Mouse (Mus musculus) hindbrain, embryonic 16.5 days (tissue): ENCODE data around the gene Mipep. TPM values are rescaled to one million over a fixed set of nuclear protein-coding genes. Genes with fewer than 3 reads are reported as not detected.

Experiments used
- ATAC-seq: fragments of 200-750 bp; cut with Nextera tagmentation; 2 replicates; pipeline ENCODE4 v1.8.0; 2017; ENCODE audit warnings: moderate TSS enrichment, moderate library complexity
- H3K27ac ChIP-seq: fragments of 300-500 bp; sonication (generic); 2 replicates; pipeline ENCODE4 v1.5.1; 2014; ENCODE audit warnings: low read depth, mild to moderate bottlenecking, control low read depth, low read length, moderate library complexity
- H3K27me3 ChIP-seq: fragments of 300-500 bp; sonication (generic); replicated peaks from 2 replicates; pipeline ENCODE4 v1.6.1; 2014; ENCODE audit warnings: low read length; ENCODE audit not compliant: control insufficient read depth, insufficient read depth
- H3K36me3 ChIP-seq: fragments of 300-500 bp; sonication (generic); 2 replicates; pipeline ENCODE4 v1.6.1; 2014; ENCODE audit warnings: mild to moderate bottlenecking, low read length, moderate library complexity, mixed read lengths; ENCODE audit not compliant: control insufficient read depth, insufficient read depth
- H3K4me1 ChIP-seq: fragments of 300-500 bp; sonication (generic); 2 replicates; pipeline ENCODE4 v1.6.1; 2014; ENCODE audit warnings: low read depth, low read length; ENCODE audit not compliant: control insufficient read depth, insufficient read depth
- H3K4me2 ChIP-seq: fragments of 300-500 bp; sonication (generic); 2 replicates; pipeline ENCODE4 v1.6.1; 2014; ENCODE audit warnings: mild to moderate bottlenecking, low read length, control low read depth, moderate library complexity
- H3K4me3 ChIP-seq: fragments of 300-500 bp; sonication (generic); 2 replicates; pipeline ENCODE4 v1.5.1; 2014; ENCODE audit warnings: mild to moderate bottlenecking, low read length, control low read depth, moderate library complexity
- H3K9ac ChIP-seq: fragments of 300-500 bp; sonication (generic); 2 replicates; pipeline ENCODE4 v1.6.1; 2014; ENCODE audit warnings: low read depth, mild to moderate bottlenecking, control low read depth, low read length, moderate library complexity
- H3K9me3 ChIP-seq: fragments of 300-500 bp; sonication (generic); 2 replicates; pipeline ENCODE4 v1.6.1; 2014; ENCODE audit warnings: mild to moderate bottlenecking, low read length, moderate library complexity; ENCODE audit not compliant: control insufficient read depth
- WGBS: fragments of 180-500 bp; shearing (Covaris S2); extraction: QIAGEN DNeasy Blood & Tissue Kit; methylation state at CpG from one replicate; pipeline ENCODE4 v1.1.7; 2014; 5-methylcytosine and 5-hydroxymethylcytosine counted together
- polyA plus RNA-seq: library from polyadenylated mRNA; unstranded; fragments of >200 nt; fragmentation: Nextera tagmentation; extraction: Ambion mirVana; gene quantifications from 2 replicates; pipeline ENCODE4 v1.2.1, GENCODE M21; 2015

Gene Mipep
- polyA plus RNA-seq, 1 experiment from 2014 or later: 20.8 TPM

GRCm38 (mm10) chr14:60863396-60863795, 79.0 kb downstream of the Mipep start:
- H3K36me3 ChIP-seq: no peaks in the 10 kb centered on the region
- no peaks in the 10 kb centered on the region for H3K9me3 ChIP-seq
- H3K27ac ChIP-seq: no peak overlapping the region
- 81% methylated on average over 3 of the region's 3 CpGs for WGBS
- H3K9ac ChIP-seq: no peak overlapping the region
- H3K4me2 ChIP-seq: no peak overlapping the region
- H3K4me3 ChIP-seq: no peak overlapping the region
- no peak for ATAC-seq
- H3K4me1 ChIP-seq: no peaks in the 10 kb centered on the region
- no peaks in the 10 kb centered on the region for H3K27me3 ChIP-seq

GRCm38 (mm10) chr14:60866399-60866798, 82.0 kb downstream of the Mipep start:
- Histone ChIP-seq H3K4me3 (no peak overlapping the region), H3K27me3 (no peaks in the 10 kb centered on the region), H3K4me2 (no peak overlapping the region), H3K36me3 (no peaks in the 10 kb centered on the region), H3K4me1 (no peaks in the 10 kb centered on the region), H3K9me3 (no peaks in the 10 kb centered on the region), H3K9ac (no peak overlapping the region), H3K27ac (no peak overlapping the region)
- 88% methylated on average over 11 of the region's 11 CpGs for WGBS
- ATAC-seq: no peak

DNA sequence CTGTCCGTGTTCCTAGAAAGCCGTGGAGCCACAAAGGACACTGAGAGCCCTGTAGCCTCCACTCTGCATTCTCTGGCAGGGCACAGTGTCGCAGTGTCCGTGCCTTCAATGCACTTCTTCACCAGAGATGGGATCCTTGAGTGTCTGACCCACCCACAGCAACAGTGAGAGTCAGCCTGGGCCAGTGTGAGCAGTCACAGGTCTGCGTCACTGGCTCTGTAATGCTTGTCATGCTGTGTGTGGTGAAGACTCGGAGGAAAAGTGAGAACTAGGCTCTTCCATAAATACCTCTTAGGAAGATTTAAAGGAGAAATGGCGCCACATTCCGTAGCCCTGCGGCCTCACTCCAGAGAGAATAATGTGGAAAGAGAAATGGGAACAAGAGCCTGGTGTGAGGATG, 84.0 kb downstream of the Mipep start:
- Histone ChIP-seq H3K27ac (no peak overlapping the region), H3K4me3 (no peak overlapping the region), H3K4me2 (no peak overlapping the region), H3K4me1 (no peaks in the 10 kb centered on the region), H3K9me3 (no peaks in the 10 kb centered on the region), H3K9ac (no peak overlapping the region), H3K36me3 (no peaks in the 10 kb centered on the region), H3K27me3 (no peaks in the 10 kb centered on the region)
- WGBS: 56% methylated on average over 9 of the region's 9 CpGs
- ATAC-seq: no peak

DNA sequence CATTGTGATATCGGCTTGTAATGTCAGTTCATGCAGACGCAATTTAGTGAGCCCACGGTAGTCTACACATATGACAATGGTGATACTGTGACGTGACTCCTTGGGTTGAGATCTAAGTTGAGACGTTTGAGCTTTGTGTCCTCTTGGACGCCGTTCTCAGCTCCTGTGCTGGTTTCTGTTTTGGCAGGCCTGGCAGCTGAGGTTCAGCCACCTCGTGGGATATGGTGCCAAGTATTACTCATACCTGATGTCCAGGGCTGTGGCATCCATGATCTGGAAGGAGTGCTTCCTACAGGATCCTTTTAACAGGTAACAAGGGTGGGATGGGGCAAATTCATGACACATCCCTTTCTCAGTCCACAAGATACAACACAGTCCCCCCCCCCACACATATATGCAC, 87.5 kb downstream of the Mipep start:
- no peaks in the 10 kb centered on the region for H3K36me3 ChIP-seq
- no peak overlapping the region for H3K4me2 ChIP-seq
- ATAC-seq: no peak
- WGBS: 94% methylated on average over 8 of the region's 8 CpGs
- no peak overlapping the region for H3K9ac ChIP-seq
- H3K4me1 ChIP-seq: no peaks in the 10 kb centered on the region
- no peak overlapping the region for H3K27ac ChIP-seq
- H3K4me3 ChIP-seq: no peak overlapping the region
- H3K9me3 ChIP-seq: no peaks in the 10 kb centered on the region
- H3K27me3 ChIP-seq: no peaks in the 10 kb centered on the region

GRCm38 (mm10) chr14:60882106-60882505, 97.7 kb downstream of the Mipep start:
- Histone ChIP-seq H3K4me1 (no peaks in the 10 kb centered on the region), H3K36me3 (no peaks in the 10 kb centered on the region), H3K27ac (no peak overlapping the region), H3K4me2 (no peak overlapping the region), H3K9me3 (no peaks in the 10 kb centered on the region), H3K4me3 (no peak overlapping the region), H3K27me3 (no peaks in the 10 kb centered on the region), H3K9ac (no peak overlapping the region)
- ATAC-seq: no peak
- 90% methylated on average over 5 of the region's 5 CpGs for WGBS

DNA sequence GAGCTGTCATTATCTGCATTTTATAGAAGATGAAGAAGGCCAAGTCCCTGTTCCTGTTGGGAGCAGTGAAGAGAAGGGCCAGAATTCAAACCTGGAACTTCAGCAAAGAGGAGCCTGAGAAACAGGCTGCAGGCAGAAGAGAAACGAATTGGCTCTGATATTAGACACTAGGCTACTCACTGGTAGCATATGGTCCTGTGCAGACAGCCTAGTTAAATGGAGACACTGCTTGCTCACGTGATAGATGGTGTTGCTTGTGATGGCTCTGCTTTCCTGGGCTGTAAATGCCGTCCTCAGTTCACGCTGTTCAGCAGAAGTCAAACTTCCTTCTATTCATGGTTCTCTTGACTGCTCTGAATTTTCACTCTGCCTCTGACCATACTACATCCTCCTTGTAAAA, 98.3 kb downstream of the Mipep start:
- WGBS: 85% methylated on average over 4 of the region's 4 CpGs
- H3K4me2 ChIP-seq: no peak overlapping the region
- no peaks in the 10 kb centered on the region for H3K9me3 ChIP-seq
- no peaks in the 10 kb centered on the region for H3K27me3 ChIP-seq
- H3K9ac ChIP-seq: no peak overlapping the region
- H3K4me1 ChIP-seq: no peaks in the 10 kb centered on the region
- H3K4me3 ChIP-seq: no peak overlapping the region
- H3K27ac ChIP-seq: no peak overlapping the region
- ATAC-seq: no peak
- no peaks in the 10 kb centered on the region for H3K36me3 ChIP-seq

- no peaks in the 10 kb centered on the region for H3K27me3 ChIP-seq
- no peaks in the 10 kb centered on the region for H3K36me3 ChIP-seq
- no peak overlapping the region for H3K9ac ChIP-seq
- no peak overlapping the region for H3K4me3 ChIP-seq
- 0 out of 2 replicates have a peak, but pooled peaks cover 2% of the 10 kb centered on the region for H3K9me3 ChIP-seq
- H3K27ac ChIP-seq: no peak overlapping the region
- ATAC-seq: no peak
- H3K4me2 ChIP-seq: no peak overlapping the region
- WGBS: 45% methylated on average over 6 of the region's 6 CpGs
- H3K4me1 ChIP-seq: no peaks in the 10 kb centered on the region
Observed at GRCm38 (mm10) chr14:60885361-60885950, 101.1 kb downstream of the Mipep start.

DNA sequence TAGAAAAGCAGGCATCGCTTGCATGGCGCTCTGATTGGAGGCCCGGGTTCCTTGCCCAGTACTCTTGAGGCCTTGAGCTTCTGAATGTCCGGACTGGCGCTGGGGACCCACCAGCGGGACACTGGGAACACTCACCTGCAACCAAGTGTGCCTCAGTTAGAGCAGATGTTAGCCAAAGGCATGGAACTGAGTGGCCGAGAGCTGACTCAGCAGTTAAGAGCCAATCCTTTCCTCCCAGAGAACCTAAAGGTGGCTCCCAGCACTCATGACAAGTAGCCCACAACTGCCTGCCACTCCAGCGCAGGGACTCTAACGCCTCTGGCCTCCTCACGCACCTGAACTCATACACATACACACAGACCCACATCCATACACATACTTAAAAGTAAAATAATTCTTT, 109.5 kb downstream of the Mipep start:
- no peak overlapping the region for H3K4me2 ChIP-seq
- no peaks in the 10 kb centered on the region for H3K27me3 ChIP-seq
- no peak overlapping the region for H3K9ac ChIP-seq
- no peaks in the 10 kb centered on the region for H3K4me1 ChIP-seq
- H3K4me3 ChIP-seq: no peak overlapping the region
- WGBS: 95% methylated on average over 10 of the region's 10 CpGs
- no peaks in the 10 kb centered on the region for H3K36me3 ChIP-seq
- no peak for ATAC-seq
- no peaks in the 10 kb centered on the region for H3K9me3 ChIP-seq
- H3K27ac ChIP-seq: no peak overlapping the region

DNA sequence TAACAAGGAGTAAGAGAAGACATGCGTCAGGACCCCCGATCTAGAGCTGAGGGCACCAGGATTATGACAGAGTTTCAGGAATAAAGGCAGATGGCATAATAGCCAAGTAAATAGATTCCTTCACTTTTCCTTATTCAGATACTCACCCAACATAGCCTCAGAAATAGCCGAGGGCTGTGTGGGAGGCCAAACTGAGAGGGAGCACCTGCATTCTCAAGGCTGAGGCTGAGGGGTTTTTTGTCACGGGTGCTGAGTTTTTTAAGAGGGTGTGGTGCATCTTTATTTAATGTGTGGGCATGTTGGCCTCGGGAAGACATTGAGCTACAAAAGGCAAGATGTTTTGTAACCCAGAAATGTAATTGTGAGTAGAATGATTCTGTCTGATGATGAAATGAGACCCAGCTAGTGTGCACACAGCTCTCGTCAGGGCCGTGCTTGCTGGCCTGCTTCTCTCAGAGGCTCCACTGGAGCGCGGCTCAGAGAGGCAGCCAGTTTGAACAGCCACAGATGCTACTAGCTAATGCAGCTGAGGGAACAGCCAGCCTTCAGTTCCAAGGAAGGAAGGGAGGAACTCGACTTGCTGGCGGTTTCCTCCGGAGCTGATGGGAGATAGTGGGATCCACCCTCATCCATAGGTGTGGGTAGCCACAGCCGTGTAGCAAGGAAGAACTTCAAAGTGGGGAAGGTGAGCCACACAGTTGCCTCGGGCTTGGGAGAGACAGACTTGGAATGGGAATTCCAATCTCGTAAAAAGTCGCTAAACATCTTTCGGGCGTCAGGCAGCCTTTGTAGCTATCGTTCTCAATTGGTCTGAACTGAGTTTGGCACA, 111.0 kb downstream of the Mipep start:
- H3K4me2 ChIP-seq: no peak overlapping the region
- H3K4me3 ChIP-seq: no peak overlapping the region
- H3K4me1 ChIP-seq: no peaks in the 10 kb centered on the region
- WGBS: 70% methylated on average over 19 of the region's 19 CpGs
- no peak overlapping the region for H3K27ac ChIP-seq
- H3K36me3 ChIP-seq: no peaks in the 10 kb centered on the region
- H3K9ac ChIP-seq: no peak overlapping the region
- no peak for ATAC-seq
- no peaks in the 10 kb centered on the region for H3K27me3 ChIP-seq
- no peaks in the 10 kb centered on the region for H3K9me3 ChIP-seq
